In the genomic region with DNA sequence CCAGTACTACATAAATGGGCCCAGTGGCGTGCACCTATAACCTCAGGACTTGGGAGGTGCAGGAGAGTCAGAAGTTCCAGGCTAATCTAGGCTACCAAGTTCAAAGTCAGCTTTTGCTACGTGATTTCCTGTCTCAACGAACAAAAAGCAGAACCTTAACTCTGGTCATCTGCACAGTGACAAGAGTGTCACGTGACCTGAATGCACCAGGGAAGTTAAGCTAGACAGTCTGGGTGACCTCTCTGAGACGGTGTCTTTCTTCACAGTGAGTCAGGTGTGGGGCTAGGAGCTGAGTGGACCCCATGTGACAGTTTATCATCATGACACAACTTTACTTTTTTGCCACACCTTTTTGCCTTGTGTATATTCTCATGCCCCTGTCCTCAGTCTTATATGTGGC, we compare ENCODE assay signal across 15 mouse cellular contexts.
A peak's percentile ranks its signal among the peaks of the same experiment; 100 is the strongest.
DNase-seq lines count a peak whose midpoint lies in the region; ATAC-seq and TF ChIP-seq lines count a peak whose summit lies in the region.
"Had no signal": no experiment of that assay in that cellular context is flagged by ENCODE, and none has a peak within 500 bp of the region (broad histone marks: within the 10 kb centered on the region; RNA-seq: fewer than 3 reads in every experiment).

No protein-coding gene starts in this region.

- no peak overlapping the region for H3K9ac ChIP-seq in liver, embryonic 15.5 days
- H3K9ac ChIP-seq: midbrain, embryonic 13.5 days had no signal

- TF ChIP-seq POLR2A in bone marrow macrophage, adult 2 months (IDR thresholded peaks at IDR 0.05; ENCODE audit: borderline replicate concordance, low read depth, low read length): no peak

- H3K27ac ChIP-seq in bone marrow macrophage, adult 2 months (ENCODE audit: insufficient read depth, low read depth, low read length): peak overlapping the region; percentile 37
- 0 out of 2 replicates have a peak overlapping the region, but pooled peaks have one; percentile 19 for H3K27ac ChIP-seq in liver, embryonic 15.5 days (replicated peaks)
- H3K27ac ChIP-seq: left cerebral cortex, adult 2 months; midbrain, embryonic 13.5 days had no signal

- intact Hi-C loops in heart, postnatal 14 days (cut with DNase I): no loop called here
- intact Hi-C loops in left cerebral cortex, postnatal 36 days (cut with DNase I): no loop called here

- H3K4me1 ChIP-seq in bone marrow macrophage, adult 2 months (ENCODE audit: control insufficient read depth, insufficient read depth, low read length): peaks cover 34% of the 10 kb centered on the region
- H3K4me1 ChIP-seq in liver, embryonic 15.5 days (replicated peaks): peaks cover 25% of the 10 kb centered on the region

- H3K36me3 ChIP-seq in liver, embryonic 15.5 days (replicated peaks): no peaks in the 10 kb centered on the region
- H3K36me3 ChIP-seq: midbrain, embryonic 13.5 days had no signal

- H3K4me2 ChIP-seq in liver, embryonic 15.5 days: no peak overlapping the region
- H3K4me2 ChIP-seq: midbrain, embryonic 13.5 days had no signal

- no peak for ATAC-seq in liver, embryonic 15.5 days (ENCODE audit: insufficient read depth)
- ATAC-seq: midbrain, embryonic 13.5 days had no signal

- no peaks in the 10 kb centered on the region for H3K9me3 ChIP-seq in liver, embryonic 15.5 days (replicated peaks)
- H3K9me3 ChIP-seq: midbrain, embryonic 13.5 days had no signal

- no peak overlapping the region for H3K4me3 ChIP-seq in bone marrow macrophage, adult 2 months (ENCODE audit: insufficient read depth, low read length)
- no peak overlapping the region for H3K4me3 ChIP-seq in liver, embryonic 15.5 days (replicated peaks)
- H3K4me3 ChIP-seq: left cerebral cortex, adult 2 months; midbrain, embryonic 13.5 days had no signal

- H3K27me3 ChIP-seq in liver, embryonic 15.5 days: 0 out of 2 replicates have a peak, but pooled peaks cover 7% of the 10 kb centered on the region
- H3K27me3 ChIP-seq: midbrain, embryonic 13.5 days had no signal

- no peak for TF ChIP-seq CTCF in bone marrow macrophage, adult 2 months (IDR thresholded peaks at IDR 0.05; ENCODE audit: low read depth, low read length)

- WGBS in liver, embryonic 15.5 days (ENCODE audit: insufficient replicate concordance): 13% methylated on average over 5 of the region's 5 CpGs

- DNase-seq in lung, postnatal 25 days (ENCODE audit: low spot score): peak; percentile 9
- DNase-seq in lung, postnatal 10 days: no peak
- peak; percentile 12 for DNase-seq in skeletal muscle tissue, adult 2 months (ENCODE audit: low read depth, low spot score)
- no peak for DNase-seq in heart, postnatal 14 days
- DNase-seq in left cerebral cortex, postnatal 36 days (ENCODE audit: low spot score in 2 of 2): no peak
- DNase-seq in right cerebral cortex, adult 2 months (ENCODE audit: low spot score in 2 of 2): no peak
- DNase-seq: cerebellum, adult 18-20 months; embryo, embryonic 11 days; heart, postnatal 10 days; kidney, adult 18-20 months; thymus, postnatal 36 days had no signal

Comparison
In these comparisons a context has a peak if more than half of its experiments do, and no peak if none do; other contexts are left out.
1. DNase-seq: peak in lung, postnatal 25 days (single experiment) and skeletal muscle tissue, adult 2 months (single experiment); none in lung, postnatal 10 days (single experiment), heart, postnatal 14 days (0 of 2), left cerebral cortex, postnatal 36 days (0 of 2) and right cerebral cortex, adult 2 months (0 of 2).